Comparison of ENCODE assay signal across 8 mouse cellular contexts in genomic region chr10:128321641-128322040, GRCm38 (mm10). TPM values are rescaled to one million over a fixed set of nuclear protein-coding genes. Genes with fewer than 3 reads are reported as not detected.
DNase-seq lines count a peak whose midpoint lies in the region; ATAC-seq and TF ChIP-seq lines count a peak whose summit lies in the region.

No protein-coding gene starts in this region.

- no peak for TF ChIP-seq POLR2A in lung, adult 2 months (IDR thresholded peaks at IDR 0.05; ENCODE audit: borderline replicate concordance, extremely low read depth, low read depth, low read length)
- no peak for TF ChIP-seq POLR2A in thymus, adult 2 months (IDR thresholded peaks at IDR 0.05; ENCODE audit: control insufficient read depth, extremely low read depth, insufficient read depth, low read length, poor library complexity)

- no peak for ATAC-seq in embryonic facial prominence, embryonic 13.5 days (ENCODE audit: insufficient number of reproducible peaks, insufficient read depth, low FRiP score, low TSS enrichment, low read depth)
- ATAC-seq in limb, embryonic 13.5 days (ENCODE audit: low FRiP score, low read depth), result no peak
- ATAC-seq in neural tube, embryonic 14.5 days (ENCODE audit: low read depth), result no peak
- no peak for ATAC-seq in cerebellum, adult (ENCODE audit: insufficient number of reproducible peaks, low FRiP score, low TSS enrichment)

- H3K9me3 ChIP-seq in embryonic facial prominence, embryonic 13.5 days, result no peaks in the 10 kb centered on the region
- H3K9me3 ChIP-seq in limb, embryonic 13.5 days, result no peaks in the 10 kb centered on the region
- no peaks in the 10 kb centered on the region for H3K9me3 ChIP-seq in neural tube, embryonic 14.5 days (ENCODE audit: control insufficient read depth, low read length)

- no peak for TF ChIP-seq CTCF in lung, adult 2 months (IDR thresholded peaks at IDR 0.05; ENCODE audit: insufficient read depth, low read length)
- TF ChIP-seq CTCF in thymus, adult 2 months (IDR thresholded peaks at IDR 0.05; ENCODE audit: borderline replicate concordance, control insufficient read depth, extremely low read depth, insufficient read depth, low read length, poor library complexity), result no peak

- H3K27me3 ChIP-seq in embryonic facial prominence, embryonic 13.5 days, result no peaks in the 10 kb centered on the region
- H3K27me3 ChIP-seq in limb, embryonic 13.5 days, result no peaks in the 10 kb centered on the region
- H3K27me3 ChIP-seq in neural tube, embryonic 14.5 days (ENCODE audit: control insufficient read depth, insufficient read depth, low read length), result no peaks in the 10 kb centered on the region
- H3K27me3 ChIP-seq in thymus, adult 2 months (ENCODE audit: control insufficient read depth, insufficient read depth, low read length), result no peaks in the 10 kb centered on the region; the same call in 1 of the 2 replicates

- DNase-seq in lung, adult 2 months, result no peak
- no peak for DNase-seq in lung, postnatal 10 days
- DNase-seq in thymus, adult 2 months, result no peak
- DNase-seq in T-cell, adult 2 months (ENCODE audit: low spot score), result no peak

- no peaks in the 10 kb centered on the region; the same call in 1 of the 2 replicates for H3K4me1 ChIP-seq in lung, adult 2 months (ENCODE audit: control insufficient read depth, insufficient read depth, low read length)
- peaks cover 18% of the 10 kb centered on the region for H3K4me1 ChIP-seq in embryonic facial prominence, embryonic 13.5 days
- peaks cover 19% of the 10 kb centered on the region for H3K4me1 ChIP-seq in limb, embryonic 13.5 days
- peaks cover 10% of the 10 kb centered on the region for H3K4me1 ChIP-seq in neural tube, embryonic 14.5 days (ENCODE audit: control insufficient read depth, insufficient read depth, low read length)
- H3K4me1 ChIP-seq in thymus, adult 2 months (replicated peaks; ENCODE audit: control insufficient read depth, insufficient read depth, low read length), result peaks cover 7% of the 10 kb centered on the region

- H3K4me2 ChIP-seq in embryonic facial prominence, embryonic 13.5 days, result peak overlapping the region; percentile 77
- peak overlapping the region; percentile 94 for H3K4me2 ChIP-seq in limb, embryonic 13.5 days (replicated peaks)
- peak overlapping the region; percentile 94 for H3K4me2 ChIP-seq in neural tube, embryonic 14.5 days (ENCODE audit: low read depth, low read length)

- H3K36me3 ChIP-seq in embryonic facial prominence, embryonic 13.5 days, result peaks cover 67% of the 10 kb centered on the region
- H3K36me3 ChIP-seq in limb, embryonic 13.5 days, result peaks cover 65% of the 10 kb centered on the region
- peaks cover 34% of the 10 kb centered on the region; the same call in 1 of the 2 replicates for H3K36me3 ChIP-seq in neural tube, embryonic 14.5 days (ENCODE audit: control insufficient read depth, insufficient read depth, low read length)
- H3K36me3 ChIP-seq in thymus, adult 2 months (ENCODE audit: control insufficient read depth, insufficient read depth, low read length), result peaks cover 45% of the 10 kb centered on the region

- 57% methylated on average over 12 of the region's 12 CpGs for WGBS in lung, adult 2 months
- WGBS in embryonic facial prominence, embryonic 13.5 days, result 63% methylated on average over 12 of the region's 12 CpGs
- 61% methylated on average over 12 of the region's 12 CpGs for WGBS in limb, embryonic 13.5 days
- 61% methylated on average over 12 of the region's 12 CpGs for WGBS in neural tube, embryonic 14.5 days
- 65% methylated on average over 12 of the region's 12 CpGs for WGBS in thymus, adult 2 months

- H3K27ac ChIP-seq in embryonic facial prominence, embryonic 13.5 days, result peak overlapping the region; percentile 98
- peak overlapping the region; percentile 98; the same call in 1 of the 2 replicates for H3K27ac ChIP-seq in limb, embryonic 13.5 days
- 0 out of 2 replicates have a peak overlapping the region, but pooled peaks have one; percentile 55 for H3K27ac ChIP-seq in neural tube, embryonic 14.5 days (ENCODE audit: low read depth, low read length)
- no peak overlapping the region for H3K27ac ChIP-seq in thymus, adult 2 months (ENCODE audit: control insufficient read depth, insufficient read depth, low read length)

- peak overlapping the region; percentile 55; the same call in 1 of the 2 replicates for H3K9ac ChIP-seq in embryonic facial prominence, embryonic 13.5 days
- H3K9ac ChIP-seq in limb, embryonic 13.5 days, result peak overlapping the region; percentile 59; the same call in 1 of the 2 replicates
- H3K9ac ChIP-seq in neural tube, embryonic 14.5 days (replicated peaks; ENCODE audit: low read depth, low read length), result peak overlapping the region; percentile 96; the same call in 1 of the 2 replicates

- peak overlapping the region; percentile 36 for H3K4me3 ChIP-seq in lung, adult 2 months (replicated peaks; ENCODE audit: extremely low read depth, low read depth, low read length)
- H3K4me3 ChIP-seq in embryonic facial prominence, embryonic 13.5 days, result peak overlapping the region; percentile 91
- H3K4me3 ChIP-seq in limb, embryonic 13.5 days, result peak overlapping the region; percentile 91
- H3K4me3 ChIP-seq in neural tube, embryonic 14.5 days (ENCODE audit: low read depth, low read length), result peak overlapping the region; percentile 82
- H3K4me3 ChIP-seq in thymus, adult 2 months (ENCODE audit: control insufficient read depth, insufficient read depth, low read length), result no peak overlapping the region

RNA-seq across cellular contexts. Expression of gene Cnpy2, which starts 0.6 kb away (rescaled TPM):
- polyA plus RNA-seq in lung, adult 2 months (2012; rRNA removed), result 32.0 and 55.9 TPM in 2 replicates
- polyA plus RNA-seq in embryonic facial prominence, embryonic 13.5 days (2015; fragmentation: Nextera tagmentation; extraction: Ambion mirVana), result 349 and 362 TPM in 2 replicates
- polyA plus RNA-seq in limb, embryonic 13.5 days (2015; fragmentation: Nextera tagmentation; extraction: Ambion mirVana), result 390 and 394 TPM in 2 replicates
- polyA plus RNA-seq in neural tube, embryonic 14.5 days (2014; fragmentation: Nextera tagmentation; extraction: Ambion mirVana), result 194 and 198 TPM in 2 replicates
- polyA plus RNA-seq in thymus, adult 2 months (2012; rRNA removed), result 34.3 and 41.7 TPM in 2 replicates

RNA-seq across cellular contexts. Expression of gene Cs, which starts 15.9 kb away (rescaled TPM):
- polyA plus RNA-seq in lung, adult 2 months (2012; rRNA removed), result 95.6 and 150 TPM in 2 replicates
- polyA plus RNA-seq in embryonic facial prominence, embryonic 13.5 days (2015; fragmentation: Nextera tagmentation; extraction: Ambion mirVana), result 160 and 179 TPM in 2 replicates
- polyA plus RNA-seq in limb, embryonic 13.5 days (2015; fragmentation: Nextera tagmentation; extraction: Ambion mirVana), result 167 and 176 TPM in 2 replicates
- polyA plus RNA-seq in neural tube, embryonic 14.5 days (2014; fragmentation: Nextera tagmentation; extraction: Ambion mirVana), result 281 and 297 TPM in 2 replicates
- 215 and 225 TPM in 2 replicates for polyA plus RNA-seq in thymus, adult 2 months (2012; rRNA removed)

RNA-seq across cellular contexts. Expression of gene Pan2, which starts 18.5 kb away (rescaled TPM):
- polyA plus RNA-seq in lung, adult 2 months (2012; rRNA removed), result 22.8 and 30.7 TPM in 2 replicates
- polyA plus RNA-seq in embryonic facial prominence, embryonic 13.5 days (2015; fragmentation: Nextera tagmentation; extraction: Ambion mirVana), result 31.8 and 32.3 TPM in 2 replicates
- polyA plus RNA-seq in limb, embryonic 13.5 days (2015; fragmentation: Nextera tagmentation; extraction: Ambion mirVana), result 33.6 and 35.2 TPM in 2 replicates
- polyA plus RNA-seq in neural tube, embryonic 14.5 days (2014; fragmentation: Nextera tagmentation; extraction: Ambion mirVana), result 19.0 and 21.4 TPM in 2 replicates
- polyA plus RNA-seq in thymus, adult 2 months (2012; rRNA removed), result 67.5 and 68.4 TPM in 2 replicates

RNA-seq across cellular contexts. Expression of gene Il23a, which starts 23.1 kb away (rescaled TPM):
- 0.08 TPM in 1 of 2 replicates, not detected in the other for polyA plus RNA-seq in lung, adult 2 months (2012; rRNA removed)
- 0.23 and 0.25 TPM in 2 replicates for polyA plus RNA-seq in embryonic facial prominence, embryonic 13.5 days (2015; fragmentation: Nextera tagmentation; extraction: Ambion mirVana)
- 0.18 TPM in 1 of 2 replicates, not detected in the other for polyA plus RNA-seq in limb, embryonic 13.5 days (2015; fragmentation: Nextera tagmentation; extraction: Ambion mirVana)
- 0.18 and 0.29 TPM in 2 replicates for polyA plus RNA-seq in neural tube, embryonic 14.5 days (2014; fragmentation: Nextera tagmentation; extraction: Ambion mirVana)
- 2.0 and 2.5 TPM in 2 replicates for polyA plus RNA-seq in thymus, adult 2 months (2012; rRNA removed)

RNA-seq across cellular contexts. Expression of gene Coq10a, which starts 47.2 kb away (rescaled TPM):
- 28.9 and 48.7 TPM in 2 replicates for polyA plus RNA-seq in lung, adult 2 months (2012; rRNA removed)
- polyA plus RNA-seq in embryonic facial prominence, embryonic 13.5 days (2015; fragmentation: Nextera tagmentation; extraction: Ambion mirVana), result 13.1 and 16.2 TPM in 2 replicates
- polyA plus RNA-seq in limb, embryonic 13.5 days (2015; fragmentation: Nextera tagmentation; extraction: Ambion mirVana), result 14.8 and 15.3 TPM in 2 replicates
- 51.3 and 52.7 TPM in 2 replicates for polyA plus RNA-seq in neural tube, embryonic 14.5 days (2014; fragmentation: Nextera tagmentation; extraction: Ambion mirVana)
- polyA plus RNA-seq in thymus, adult 2 months (2012; rRNA removed), result 62.9 and 71.7 TPM in 2 replicates
